Mouse (Mus musculus) heart, postnatal 0 days (tissue): ENCODE measurements around the gene Gstt1.

Experiments
- CTCF ChIP-seq: IDR thresholded peaks from 2 replicates; pipeline ENCODE4 v1.5.1; 2016; ENCODE audit warnings: antibody characterized with exemption, control low read depth, low read depth
- EP300 ChIP-seq: IDR thresholded peaks from 2 replicates; pipeline ENCODE4 v1.6.1; 2016; ENCODE audit warnings: antibody characterized with exemption, low read depth

DNA sequence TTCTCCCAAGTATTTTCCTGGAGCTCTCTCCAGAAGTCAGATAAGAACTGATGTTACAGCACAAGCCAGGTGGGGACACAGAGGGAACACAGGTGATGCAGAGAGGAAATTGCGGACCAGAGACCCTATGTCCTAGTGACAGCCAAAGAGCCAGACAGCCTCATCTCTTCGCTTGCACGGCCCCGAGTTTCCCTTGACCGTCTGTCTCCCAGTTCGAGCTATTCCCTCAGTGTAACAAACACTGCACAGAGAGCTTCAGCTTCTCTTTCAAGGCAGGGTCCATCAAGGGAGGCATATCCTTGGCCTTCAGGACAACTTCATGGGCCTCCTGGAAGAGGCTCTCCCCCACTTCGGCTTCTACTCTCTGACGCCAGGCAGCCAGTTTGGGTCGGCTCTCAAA, 23.8 kb downstream of the Gstt1 start:
- TF ChIP-seq CTCF (no peak), EP300 (no peak)
